Mouse (Mus musculus) yolk sac, embryonic 10.5 days (tissue): ENCODE measurements around the gene Gadd45a.

Experiments used
- DNase-seq: peaks from one replicate; pipeline ENCODE4 v3.0.0-alpha.2; 2017; ENCODE audit warnings: low spot score

Gene Gadd45a

GRCm38 (mm10) chr6:67016520-67017111, 20.6 kb downstream of the Gadd45a start:
- no peak for DNase-seq

GRCm38 (mm10) chr6:67015739-67016519, 21.3 kb downstream of the Gadd45a start:
- no peak for DNase-seq

DNA sequence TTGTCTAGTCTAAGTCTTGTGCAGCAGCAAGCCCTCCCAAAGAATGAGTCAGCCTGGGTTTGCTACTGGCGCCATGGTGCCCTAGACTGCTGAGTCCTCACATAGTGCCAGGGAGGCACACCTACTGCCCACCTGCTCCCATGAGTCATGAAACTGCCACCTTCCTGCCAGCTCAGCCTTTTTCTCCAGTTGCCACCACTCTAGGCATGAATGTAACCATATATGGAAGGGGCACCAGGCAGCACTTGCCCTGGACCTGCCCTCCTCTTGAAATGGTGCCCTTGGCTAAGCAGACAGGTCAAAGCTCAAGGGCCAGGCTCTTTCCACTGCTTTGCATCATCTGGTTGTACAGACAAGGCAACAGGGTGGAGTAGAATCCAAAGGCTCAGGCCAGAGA, 22.6 kb downstream of the Gadd45a start:
- no peak for DNase-seq

DNA sequence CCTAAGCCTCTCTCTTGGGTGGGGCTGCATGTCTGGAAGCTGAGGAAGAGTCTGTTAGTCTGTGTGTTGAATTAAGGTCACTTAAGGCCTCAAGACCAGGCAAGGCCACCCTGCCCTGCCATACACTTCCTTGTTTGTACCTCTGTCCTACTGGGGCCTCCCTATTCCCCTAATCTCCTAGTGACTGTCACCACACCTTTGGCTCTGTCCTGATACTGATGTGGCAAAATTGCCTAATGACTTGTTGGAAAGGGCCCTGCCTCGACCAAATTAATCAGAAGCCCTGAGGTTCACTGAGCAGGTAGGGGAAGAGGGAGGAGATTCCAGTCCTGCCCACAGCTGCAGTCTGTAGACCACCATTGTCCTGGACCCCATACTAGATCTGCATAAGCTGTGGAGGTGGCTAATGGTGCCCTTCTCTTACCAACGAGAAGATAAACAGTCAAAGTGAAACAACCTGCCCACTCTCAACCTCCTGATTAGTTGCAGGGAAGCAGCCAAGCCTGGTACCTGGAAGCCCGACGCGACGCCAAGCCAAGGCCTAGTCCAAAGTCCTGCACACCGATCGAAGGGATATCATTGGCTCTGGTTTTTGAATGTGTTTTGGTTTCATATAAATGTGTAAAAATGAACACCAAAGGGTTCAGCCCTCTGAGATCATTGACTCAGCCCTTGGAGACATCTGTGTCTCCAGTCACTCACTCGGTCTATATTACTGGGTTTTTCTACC, 23.1 kb downstream of the Gadd45a start:
- DNase-seq = no peak

- DNase-seq = peak; percentile 66
These were observed 23.8 kb downstream of the Gadd45a start for GRCm38 (mm10) chr6:67013293-67013948.

DNA sequence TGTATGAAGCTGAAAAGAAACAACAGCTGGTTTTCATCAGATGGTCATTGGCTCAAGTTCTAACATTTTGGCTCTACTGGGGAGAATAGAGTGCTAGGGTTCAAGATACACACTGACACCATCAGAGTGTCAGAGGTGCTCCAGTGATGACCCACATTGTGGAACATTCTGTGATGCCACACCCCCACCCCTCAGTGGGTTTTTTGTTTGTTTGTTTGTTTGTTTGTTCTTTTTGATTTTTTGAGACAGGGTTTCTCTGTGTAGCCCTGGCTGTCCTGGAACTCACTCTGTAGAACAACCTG, 26.1 kb downstream of the Gadd45a start:
- DNase-seq = no peak

GRCm38 (mm10) chr6:67010370-67011216, 26.7 kb downstream of the Gadd45a start:
- DNase-seq = no peak

DNA sequence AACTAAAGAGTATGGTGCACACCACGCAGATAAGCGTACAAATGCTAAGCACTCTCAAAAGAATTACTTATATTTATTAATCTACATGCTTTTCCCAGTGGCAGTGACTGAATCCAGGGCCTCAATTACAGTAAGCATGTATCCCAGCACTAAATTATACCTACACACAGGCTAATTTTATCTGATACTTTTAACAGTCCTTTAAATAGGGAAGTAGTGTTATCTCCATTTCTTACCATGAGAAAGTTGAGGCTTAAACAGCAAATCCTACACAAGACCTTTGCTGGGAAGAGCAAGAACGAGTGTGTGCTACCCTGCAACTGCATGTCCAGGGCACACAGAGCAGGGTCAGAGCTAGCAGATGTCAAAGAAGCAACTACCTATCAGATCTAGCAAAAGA, 27.4 kb downstream of the Gadd45a start:
- DNase-seq = no peak

DNA sequence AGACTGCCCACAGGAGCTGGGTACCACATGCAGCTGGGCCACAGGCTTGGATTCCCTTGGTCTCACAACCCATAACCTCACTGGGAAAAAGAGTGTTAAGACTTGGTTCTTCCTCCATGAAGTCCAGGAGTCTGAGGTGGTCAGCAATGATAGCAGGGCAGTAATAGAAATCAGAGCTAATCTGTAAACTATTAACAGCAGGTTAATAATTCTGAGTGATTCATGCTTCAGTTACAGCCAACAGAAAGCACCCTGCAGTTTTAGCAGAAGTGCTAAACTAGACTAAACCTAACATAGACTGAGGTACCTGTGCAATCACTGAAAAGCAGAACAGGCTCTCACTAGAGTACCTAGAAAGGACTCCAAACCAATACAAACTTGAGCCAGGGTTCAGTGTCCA, 37.5 kb downstream of the Gadd45a start:
- DNase-seq = no peak

- DNase-seq = no peak
These were observed 38.6 kb downstream of the Gadd45a start for GRCm38 (mm10) chr6:66998645-66999044.

DNA sequence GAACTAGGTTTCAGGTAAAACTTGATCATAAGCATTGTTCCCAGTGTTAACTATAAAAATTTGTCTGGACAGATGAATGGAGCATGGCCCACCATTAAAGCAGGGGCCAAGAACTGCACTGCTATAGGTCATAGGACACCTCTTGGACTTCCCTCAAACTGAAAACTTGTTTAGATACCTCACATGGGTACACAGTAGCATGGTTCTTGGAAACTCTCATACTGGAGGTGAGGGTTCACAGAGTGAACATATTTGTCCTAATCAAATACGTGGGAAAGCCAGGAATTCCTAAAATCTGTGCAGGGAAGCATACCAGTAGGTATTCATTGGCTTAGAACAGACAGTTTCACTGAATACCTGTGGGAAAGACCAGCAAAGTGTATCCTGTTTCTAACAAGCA, 41.0 kb downstream of the Gadd45a start:
- no peak for DNase-seq

GRCm38 (mm10) chr6:66995825-66996224, 41.4 kb downstream of the Gadd45a start:
- DNase-seq = no peak

- DNase-seq = no peak
These were observed 42.3 kb downstream of the Gadd45a start for GRCm38 (mm10) chr6:66994981-66995380.

DNA sequence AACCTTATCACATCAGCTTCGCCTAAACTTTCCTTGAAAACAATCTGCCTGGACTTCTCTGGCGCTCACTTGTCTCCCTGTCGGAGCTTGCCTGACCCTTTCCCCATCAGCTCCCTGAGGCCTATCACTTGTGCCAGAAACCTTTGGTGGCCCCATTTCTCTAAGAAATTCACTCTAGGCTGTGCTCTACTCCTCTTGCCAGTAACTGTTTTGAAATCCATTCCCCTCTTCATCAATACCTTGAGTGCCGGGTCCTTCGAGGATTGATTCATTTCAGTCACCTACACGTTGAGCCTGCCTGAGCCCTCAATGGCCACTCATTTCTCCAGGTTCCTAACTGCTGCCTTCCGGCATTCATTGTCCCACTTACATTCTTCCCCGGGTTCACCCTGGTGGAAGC, 44.5 kb downstream of the Gadd45a start:
- DNase-seq = no peak

DNA sequence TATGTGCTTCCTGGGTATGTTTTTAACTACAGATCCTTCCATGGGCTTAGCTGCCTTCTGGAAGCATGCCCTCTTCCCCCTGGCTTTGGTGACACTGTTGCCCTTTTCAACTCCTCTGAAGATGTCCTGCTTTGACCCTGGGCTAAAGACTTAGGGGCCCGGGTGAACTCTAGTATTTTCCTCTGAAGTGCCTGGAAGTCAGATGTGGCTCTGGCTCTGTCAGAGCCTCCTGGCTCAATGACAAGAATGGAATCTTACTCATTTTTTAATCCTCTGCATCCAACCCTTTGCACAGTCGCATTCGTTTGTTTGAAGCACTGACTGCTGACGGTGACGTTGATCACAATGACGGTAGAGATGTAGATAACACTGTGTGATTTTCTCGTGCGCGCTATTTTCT, 45.0 kb downstream of the Gadd45a start:
- DNase-seq = no peak

- no peak for DNase-seq
These were observed 47.7 kb downstream of the Gadd45a start for GRCm38 (mm10) chr6:66989518-66989917.

GRCm38 (mm10) chr6:66989037-66989436, 48.2 kb downstream of the Gadd45a start:
- DNase-seq = no peak

GRCm38 (mm10) chr6:66988363-66988762, 48.9 kb downstream of the Gadd45a start:
- no peak for DNase-seq

- DNase-seq = no peak
These were observed 49.6 kb downstream of the Gadd45a start for GRCm38 (mm10) chr6:66987643-66988042.

DNA sequence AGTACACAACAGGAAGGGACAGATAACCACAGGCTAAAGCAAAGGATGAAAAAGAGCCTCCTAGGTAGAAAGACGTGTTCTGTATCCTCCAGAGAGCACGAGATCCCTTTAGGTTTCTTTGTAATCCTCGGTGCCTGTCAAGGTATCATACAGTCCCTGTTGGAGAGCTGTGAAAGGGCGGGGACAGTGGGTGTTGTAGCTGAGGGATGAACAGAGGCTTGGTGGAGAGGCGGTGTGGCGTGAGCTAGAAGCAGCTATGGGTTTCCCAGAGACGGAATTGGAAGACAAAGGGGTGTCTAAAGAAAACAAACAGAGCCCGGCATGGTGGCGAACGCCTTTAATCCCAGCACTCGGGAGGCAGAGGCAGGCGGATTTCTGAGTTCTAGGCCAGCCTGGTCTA, 51.2 kb downstream of the Gadd45a start:
- no peak for DNase-seq

GRCm38 (mm10) chr6:66985500-66985899, 51.8 kb downstream of the Gadd45a start:
- no peak for DNase-seq
